Mouse (Mus musculus) kidney, embryonic 15.5 days (tissue): ENCODE measurements around the gene Panx1. TPM values are rescaled to one million over a fixed set of nuclear protein-coding genes. Genes with fewer than 3 reads are reported as not detected.
A peak's percentile ranks its signal among the peaks of the same experiment; 100 is the strongest.

Source experiments
- ATAC-seq: fragments of 200-750 bp; cut with Nextera tagmentation; replicated peaks from 2 replicates; pipeline ENCODE4 v1.8.0; 2017; ENCODE audit warnings: moderate TSS enrichment; ENCODE audit not compliant: low FRiP score
- H3K27ac ChIP-seq: fragments of 300-500 bp; sonication (generic); 2 replicates; pipeline ENCODE4 v1.5.1; 2015; ENCODE audit warnings: mild to moderate bottlenecking, inconsistent platforms
- H3K27me3 ChIP-seq: fragments of 300-500 bp; sonication (generic); 2 replicates; pipeline ENCODE4 v1.6.1; 2015; ENCODE audit warnings: inconsistent platforms
- H3K36me3 ChIP-seq: fragments of 300-500 bp; sonication (generic); 2 replicates; pipeline ENCODE4 v1.6.1; 2015; ENCODE audit warnings: inconsistent platforms
- H3K4me1 ChIP-seq: fragments of 300-500 bp; sonication (generic); 2 replicates; pipeline ENCODE4 v1.6.1; 2015; ENCODE audit warnings: inconsistent platforms
- H3K4me2 ChIP-seq: fragments of 300-500 bp; sonication (generic); 2 replicates; pipeline ENCODE4 v1.6.1; 2015; ENCODE audit warnings: moderate library complexity, mild to moderate bottlenecking, inconsistent platforms
- H3K4me3 ChIP-seq: fragments of 300-500 bp; sonication (generic); replicated peaks from 2 replicates; pipeline ENCODE4 v1.5.1; 2015; ENCODE audit warnings: mild to moderate bottlenecking, inconsistent platforms
- H3K9ac ChIP-seq: fragments of 300-500 bp; sonication (generic); 2 replicates; pipeline ENCODE4 v1.6.1; 2015; ENCODE audit warnings: mild to moderate bottlenecking, inconsistent platforms
- H3K9me3 ChIP-seq: fragments of 300-500 bp; sonication (generic); replicated peaks from 2 replicates; pipeline ENCODE4 v1.6.1; 2016; ENCODE audit warnings: inconsistent platforms
- WGBS: fragments of 180-500 bp; shearing (Covaris S2); methylation state at CpG from one replicate; pipeline ENCODE4 v1.1.7; 2015; ENCODE audit warnings: mixed read lengths; 5-methylcytosine and 5-hydroxymethylcytosine counted together
- polyA plus RNA-seq: library from polyadenylated mRNA; unstranded; fragments of >200 nt; fragmentation: Nextera tagmentation; extraction: Ambion mirVana; gene quantifications from 2 replicates; pipeline ENCODE4 v1.2.1, GENCODE M21; 2015

Gene Panx1
- polyA plus RNA-seq, 1 experiment from 2014 or later = 48.0 TPM

- Histone ChIP-seq H3K27ac (peak overlapping the region; percentile 75), H3K36me3 (0 out of 2 replicates have a peak, but pooled peaks cover 6% of the 10 kb centered on the region), H3K9ac (no peak overlapping the region), H3K4me3 (no peak overlapping the region), H3K9me3 (no peaks in the 10 kb centered on the region), H3K27me3 (no peaks in the 10 kb centered on the region), H3K4me2 (no peak overlapping the region), H3K4me1 (peaks cover 24% of the 10 kb centered on the region)
- ATAC-seq = peak; percentile 16; the same call in 1 of the 2 replicates
These were observed 8.0 kb downstream of the Panx1 start for GRCm38 (mm10) chr9:15037237-15037636.

GRCm38 (mm10) chr9:15036807-15037206 is 8.5 kb downstream of the Panx1 start:
- WGBS = 45% methylated on average over 4 of the region's 4 CpGs
- peak; percentile 44 for ATAC-seq
- H3K4me2 ChIP-seq = no peak overlapping the region
- no peaks in the 10 kb centered on the region for H3K27me3 ChIP-seq
- H3K4me1 ChIP-seq = peaks cover 24% of the 10 kb centered on the region
- H3K4me3 ChIP-seq = no peak overlapping the region
- H3K9me3 ChIP-seq = no peaks in the 10 kb centered on the region
- H3K36me3 ChIP-seq = 0 out of 2 replicates have a peak, but pooled peaks cover 6% of the 10 kb centered on the region
- H3K9ac ChIP-seq = no peak overlapping the region
- peak overlapping the region; percentile 63 for H3K27ac ChIP-seq

GRCm38 (mm10) chr9:15036405-15036804 is 8.9 kb downstream of the Panx1 start:
- no peak overlapping the region for H3K9ac ChIP-seq
- no peaks in the 10 kb centered on the region for H3K9me3 ChIP-seq
- no peak for ATAC-seq
- peaks cover 24% of the 10 kb centered on the region for H3K4me1 ChIP-seq
- H3K36me3 ChIP-seq = 0 out of 2 replicates have a peak, but pooled peaks cover 9% of the 10 kb centered on the region
- no peak overlapping the region for H3K4me3 ChIP-seq
- H3K27me3 ChIP-seq = no peaks in the 10 kb centered on the region
- WGBS = 95% methylated on average over 2 of the region's 2 CpGs
- H3K4me2 ChIP-seq = no peak overlapping the region
- H3K27ac ChIP-seq = no peak overlapping the region

GRCm38 (mm10) chr9:15035979-15036378 is 9.3 kb downstream of the Panx1 start:
- WGBS = 86% methylated on average over 7 of the region's 7 CpGs
- Histone ChIP-seq H3K9ac (no peak overlapping the region), H3K4me1 (peaks cover 24% of the 10 kb centered on the region), H3K4me2 (no peak overlapping the region), H3K27me3 (no peaks in the 10 kb centered on the region), H3K36me3 (0 out of 2 replicates have a peak, but pooled peaks cover 7% of the 10 kb centered on the region), H3K9me3 (no peaks in the 10 kb centered on the region), H3K27ac (no peak overlapping the region), H3K4me3 (no peak overlapping the region)
- ATAC-seq = no peak

- Histone ChIP-seq H3K27me3 (no peaks in the 10 kb centered on the region), H3K9me3 (no peaks in the 10 kb centered on the region), H3K4me1 (peaks cover 24% of the 10 kb centered on the region), H3K4me2 (no peak overlapping the region), H3K36me3 (0 out of 2 replicates have a peak, but pooled peaks cover 7% of the 10 kb centered on the region), H3K4me3 (no peak overlapping the region), H3K27ac (0 out of 2 replicates have a peak overlapping the region, but pooled peaks have one; percentile 1), H3K9ac (no peak overlapping the region)
- ATAC-seq = no peak
- WGBS = 67% methylated on average over 7 of the region's 7 CpGs
These were observed 10.6 kb downstream of the Panx1 start for GRCm38 (mm10) chr9:15034546-15035273.

GRCm38 (mm10) chr9:15033568-15034160 is 11.6 kb downstream of the Panx1 start:
- H3K4me2 ChIP-seq = no peak overlapping the region
- H3K9me3 ChIP-seq = no peaks in the 10 kb centered on the region
- H3K27ac ChIP-seq = no peak overlapping the region
- H3K4me3 ChIP-seq = no peak overlapping the region
- ATAC-seq = no peak
- H3K36me3 ChIP-seq = 0 out of 2 replicates have a peak, but pooled peaks cover 7% of the 10 kb centered on the region
- peaks cover 24% of the 10 kb centered on the region for H3K4me1 ChIP-seq
- H3K9ac ChIP-seq = no peak overlapping the region
- no peaks in the 10 kb centered on the region for H3K27me3 ChIP-seq
- WGBS = 77% methylated on average over 5 of the region's 5 CpGs

GRCm38 (mm10) chr9:15032797-15033196 is 12.5 kb downstream of the Panx1 start:
- peaks cover 21% of the 10 kb centered on the region for H3K4me1 ChIP-seq
- ATAC-seq = no peak
- H3K4me2 ChIP-seq = no peak overlapping the region
- WGBS = 97% methylated on average over 4 of the region's 4 CpGs
- no peaks in the 10 kb centered on the region for H3K27me3 ChIP-seq
- H3K9me3 ChIP-seq = no peaks in the 10 kb centered on the region
- no peak overlapping the region for H3K27ac ChIP-seq
- H3K36me3 ChIP-seq = 0 out of 2 replicates have a peak, but pooled peaks cover 7% of the 10 kb centered on the region
- H3K9ac ChIP-seq = no peak overlapping the region
- no peak overlapping the region for H3K4me3 ChIP-seq

- Histone ChIP-seq H3K27ac (no peak overlapping the region), H3K9me3 (no peaks in the 10 kb centered on the region), H3K4me1 (peaks cover 8% of the 10 kb centered on the region), H3K36me3 (0 out of 2 replicates have a peak, but pooled peaks cover 16% of the 10 kb centered on the region), H3K9ac (no peak overlapping the region), H3K4me2 (no peak overlapping the region), H3K4me3 (no peak overlapping the region), H3K27me3 (no peaks in the 10 kb centered on the region)
- 64% methylated on average over 8 of the region's 8 CpGs for WGBS
- ATAC-seq = no peak
These were observed 14.5 kb downstream of the Panx1 start for GRCm38 (mm10) chr9:15030771-15031170.

GRCm38 (mm10) chr9:15029025-15029727 is 16.1 kb downstream of the Panx1 start:
- Histone ChIP-seq H3K4me2 (no peak overlapping the region), H3K9ac (no peak overlapping the region), H3K4me1 (peaks cover 2% of the 10 kb centered on the region; the same call in 1 of the 2 replicates), H3K4me3 (no peak overlapping the region), H3K36me3 (0 out of 2 replicates have a peak, but pooled peaks cover 16% of the 10 kb centered on the region), H3K27me3 (no peaks in the 10 kb centered on the region), H3K27ac (no peak overlapping the region), H3K9me3 (no peaks in the 10 kb centered on the region)
- WGBS = 65% methylated on average over 5 of the region's 5 CpGs
- ATAC-seq = peak; percentile 54; the same call in 1 of the 2 replicates

GRCm38 (mm10) chr9:15027725-15028124 is 17.6 kb downstream of the Panx1 start:
- Histone ChIP-seq H3K9me3 (no peaks in the 10 kb centered on the region), H3K4me1 (no peaks in the 10 kb centered on the region), H3K4me3 (no peak overlapping the region), H3K27ac (no peak overlapping the region), H3K36me3 (0 out of 2 replicates have a peak, but pooled peaks cover 13% of the 10 kb centered on the region), H3K4me2 (no peak overlapping the region), H3K9ac (no peak overlapping the region), H3K27me3 (no peaks in the 10 kb centered on the region)
- no peak for ATAC-seq
- 77% methylated on average over 3 of the region's 3 CpGs for WGBS

- Histone ChIP-seq H3K4me1 (no peaks in the 10 kb centered on the region), H3K4me2 (no peak overlapping the region), H3K36me3 (peaks cover 25% of the 10 kb centered on the region), H3K9ac (no peak overlapping the region), H3K27me3 (no peaks in the 10 kb centered on the region), H3K27ac (no peak overlapping the region), H3K9me3 (no peaks in the 10 kb centered on the region), H3K4me3 (no peak overlapping the region)
- 95% methylated on average over 1 of the region's 1 CpGs for WGBS
- ATAC-seq = no peak
These were observed 22.2 kb downstream of the Panx1 start for GRCm38 (mm10) chr9:15023049-15023448.

GRCm38 (mm10) chr9:15021156-15021555 is 24.1 kb downstream of the Panx1 start:
- Histone ChIP-seq H3K27ac (no peak overlapping the region), H3K4me3 (no peak overlapping the region), H3K27me3 (no peaks in the 10 kb centered on the region), H3K4me1 (no peaks in the 10 kb centered on the region), H3K9me3 (no peaks in the 10 kb centered on the region), H3K9ac (no peak overlapping the region), H3K36me3 (peaks cover 18% of the 10 kb centered on the region), H3K4me2 (no peak overlapping the region)
- 87% methylated on average over 9 of the region's 9 CpGs for WGBS
- ATAC-seq = no peak
